Mouse (Mus musculus) megakaryocyte, embryonic 14.5 days (primary cell): ENCODE measurements around the gene Timp3.

Experiments
- FLI1 ChIP-seq: IDR thresholded peaks from 2 replicates; pipeline ENCODE4 v1.6.1; 2012; ENCODE audit warnings: low read length, inconsistent platforms, mixed read lengths
- GATA1 ChIP-seq: IDR thresholded peaks from 3 replicates; pipeline ENCODE4 v1.6.1; 2012; ENCODE audit warnings: mixed read lengths, low read length, inconsistent platforms, borderline replicate concordance

GRCm38 (mm10) chr10:86337239-86337638 lies 37.1 kb downstream of the Timp3 start:
- TF ChIP-seq FLI1 (no peak), GATA1 (no peak)
